Mouse (Mus musculus) thymus, postnatal 0 days (tissue): ENCODE measurements around the gene Mt1. TPM values are rescaled to one million over a fixed set of nuclear protein-coding genes. Genes with fewer than 3 reads are reported as not detected.

Source experiments
- DNase-seq: peaks from one replicate; pipeline ENCODE4 v3.0.0-alpha.2; 2015; ENCODE audit warnings: low spot score
- polyA plus RNA-seq: library from polyadenylated mRNA; unstranded; fragments of >200 nt; fragmentation: Nextera tagmentation; extraction: Ambion mirVana; gene quantifications from 2 replicates; pipeline ENCODE4 v1.2.1, GENCODE M21; 2015

The Mt1 gene
- polyA plus RNA-seq, 1 experiment from 2014 or later: 124 TPM

GRCm38 (mm10) chr8:94204043-94204442 is 25.2 kb downstream of the Mt1 start:
- no peak for DNase-seq

GRCm38 (mm10) chr8:94205736-94206135 is 26.9 kb downstream of the Mt1 start:
- peak; percentile 56 for DNase-seq

GRCm38 (mm10) chr8:94206256-94206655 is 27.4 kb downstream of the Mt1 start:
- no peak for DNase-seq

- no peak for DNase-seq
Measured at GRCm38 (mm10) chr8:94207491-94207890, 28.6 kb downstream of the Mt1 start.

- no peak for DNase-seq
Measured at GRCm38 (mm10) chr8:94209639-94210038, 30.8 kb downstream of the Mt1 start.

- DNase-seq: no peak
Measured at GRCm38 (mm10) chr8:94210225-94210624, 31.3 kb downstream of the Mt1 start.

- no peak for DNase-seq
Measured at GRCm38 (mm10) chr8:94213819-94214218, 34.9 kb downstream of the Mt1 start.

- DNase-seq: peak; percentile 94
Measured at GRCm38 (mm10) chr8:94214252-94215173, 35.6 kb downstream of the Mt1 start, which contains the start of gene Nup93. Nup93 (plus strand) TSS chr8:94214564.

- no peak for DNase-seq
Measured at GRCm38 (mm10) chr8:94227381-94227939, 48.6 kb downstream of the Mt1 start.

Other genes starting within 250 kb of the Mt1 start
- 39.7 and 49.6 TPM in 2 replicates for gene Amfr, start 166.2 kb upstream of the Mt1 start, polyA plus RNA-seq
- 183 and 192 TPM in 2 replicates for gene Nudt21, start 142.1 kb upstream of the Mt1 start, polyA plus RNA-seq
- 8.2 and 10.2 TPM in 2 replicates for gene Ogfod1, start 141.9 kb upstream of the Mt1 start, polyA plus RNA-seq
- 7.2 and 9.3 TPM in 2 replicates for gene Bbs2, start 80.2 kb upstream of the Mt1 start, polyA plus RNA-seq
- gene Mt4, start 41.9 kb upstream of the Mt1 start, polyA plus RNA-seq: 4.9 and 5.6 TPM in 2 replicates
- 3.6 and 4.6 TPM in 2 replicates for gene Mt3, start 26.5 kb upstream of the Mt1 start, polyA plus RNA-seq
- 44.8 and 45.7 TPM in 2 replicates for gene Mt2, start 6.4 kb upstream of the Mt1 start, polyA plus RNA-seq
- gene Nup93, start 35.5 kb downstream of the Mt1 start, polyA plus RNA-seq: 48.3 and 54.2 TPM in 2 replicates
- gene Slc12a3, start 150.1 kb downstream of the Mt1 start, polyA plus RNA-seq: 0.12 and 0.21 TPM in 2 replicates
- gene Herpud1, start 207.4 kb downstream of the Mt1 start, polyA plus RNA-seq: 78.9 and 83.6 TPM in 2 replicates